18 mouse cellular contexts compared by ENCODE assay signal in the genomic region with DNA sequence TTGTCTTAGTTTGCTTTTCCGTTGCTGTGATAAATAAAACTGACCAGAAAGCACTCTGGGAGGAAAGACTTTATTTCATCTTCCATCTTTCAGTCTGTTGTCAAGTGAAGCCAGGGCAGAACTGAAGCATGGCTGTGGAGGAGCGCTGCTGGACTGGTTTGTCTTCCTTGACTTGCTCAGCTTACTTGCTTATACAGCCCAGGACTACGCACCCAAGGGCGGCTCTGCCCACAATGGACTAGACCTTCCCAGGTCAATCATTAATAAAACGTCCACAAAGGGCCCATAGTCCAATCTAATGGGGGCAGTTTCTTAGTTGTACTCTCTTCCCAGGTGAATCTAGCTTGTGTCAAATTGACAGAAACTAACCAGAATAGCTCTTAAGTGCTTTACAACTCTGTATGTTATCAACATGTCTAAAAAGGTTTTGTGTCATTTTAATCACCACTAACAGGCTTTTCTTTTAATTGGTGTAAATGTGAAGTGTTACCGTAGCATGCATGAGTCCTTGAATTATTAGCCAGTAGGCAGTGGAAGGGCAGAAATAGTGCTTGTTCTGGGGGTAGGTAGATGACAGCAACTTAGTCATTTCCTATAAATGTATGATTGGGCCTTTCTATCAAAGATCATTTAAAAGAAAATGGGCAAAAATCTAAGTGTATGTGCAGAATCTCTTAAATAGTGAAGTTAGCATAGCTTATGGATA. TPM values are rescaled to one million over a fixed set of nuclear protein-coding genes. Genes with fewer than 3 reads are reported as not detected.
DNase-seq lines count a peak whose midpoint lies in the region; ATAC-seq and TF ChIP-seq lines count a peak whose summit lies in the region.
"Had no signal": no experiment of that assay in that cellular context is flagged by ENCODE, and none has a peak within 500 bp of the region (broad histone marks: within the 10 kb centered on the region; RNA-seq: fewer than 3 reads in every experiment).

No protein-coding gene starts in this region.

- 58% methylated on average over 6 of the region's 6 CpGs for WGBS in kidney, postnatal 0 days
- WGBS in liver, embryonic 11.5 days, result 79% methylated on average over 6 of the region's 6 CpGs
- 71% methylated on average over 6 of the region's 6 CpGs for WGBS in stomach, embryonic 15.5 days
- 91% methylated on average over 6 of the region's 6 CpGs for WGBS in limb, embryonic 10.5 days
- 68% methylated on average over 6 of the region's 6 CpGs for WGBS in lung, postnatal 0 days

- H3K36me3 ChIP-seq in kidney, postnatal 0 days (ENCODE audit: insufficient read depth, low read length), result no peaks in the 10 kb centered on the region
- no peaks in the 10 kb centered on the region for H3K36me3 ChIP-seq in liver, embryonic 11.5 days (ENCODE audit: control insufficient read depth, insufficient read depth, low read length)
- H3K36me3 ChIP-seq in stomach, embryonic 15.5 days, result no peaks in the 10 kb centered on the region
- no peaks in the 10 kb centered on the region; the same call in 1 of the 2 replicates for H3K36me3 ChIP-seq in limb, embryonic 10.5 days
- no peaks in the 10 kb centered on the region for H3K36me3 ChIP-seq in lung, postnatal 0 days (ENCODE audit: insufficient read depth, low read length)
- H3K36me3 ChIP-seq: forebrain, embryonic 12.5 days; midbrain, embryonic 12.5 days had no signal

- no peak overlapping the region for H3K9ac ChIP-seq in kidney, postnatal 0 days (ENCODE audit: low read depth, low read length)
- H3K9ac ChIP-seq in liver, embryonic 11.5 days (ENCODE audit: low read depth, low read length), result no peak overlapping the region
- no peak overlapping the region for H3K9ac ChIP-seq in stomach, embryonic 15.5 days
- no peak overlapping the region for H3K9ac ChIP-seq in lung, postnatal 0 days (replicated peaks; ENCODE audit: low read depth)
- H3K9ac ChIP-seq: forebrain, embryonic 12.5 days; heart, embryonic 12.5 days; midbrain, embryonic 12.5 days had no signal

- no peak overlapping the region for H3K4me3 ChIP-seq in kidney, postnatal 0 days (replicated peaks; ENCODE audit: low read depth, low read length)
- no peak overlapping the region for H3K4me3 ChIP-seq in liver, embryonic 11.5 days (ENCODE audit: low read depth, low read length)
- no peak overlapping the region for H3K4me3 ChIP-seq in stomach, embryonic 15.5 days (replicated peaks)
- H3K4me3 ChIP-seq in limb, embryonic 10.5 days, result no peak overlapping the region
- H3K4me3 ChIP-seq in lung, postnatal 0 days (ENCODE audit: low read depth, low read length), result no peak overlapping the region
- H3K4me3 ChIP-seq: forebrain, embryonic 12.5 days; heart, embryonic 12.5 days; midbrain, embryonic 12.5 days; myocyte had no signal

- H3K27ac ChIP-seq in kidney, postnatal 0 days, result peak overlapping the region; percentile 66
- H3K27ac ChIP-seq in liver, embryonic 11.5 days (ENCODE audit: low read depth, low read length), result no peak overlapping the region
- H3K27ac ChIP-seq in stomach, embryonic 15.5 days, result no peak overlapping the region
- H3K27ac ChIP-seq in limb, embryonic 10.5 days, result no peak overlapping the region
- no peak overlapping the region for H3K27ac ChIP-seq in lung, postnatal 0 days (ENCODE audit: low read length)
- H3K27ac ChIP-seq: forebrain, embryonic 12.5 days; midbrain, embryonic 12.5 days had no signal

- peak; percentile 94 for ATAC-seq in kidney, postnatal 0 days (replicated peaks; ENCODE audit: low FRiP score, low read depth)
- peak; percentile 58; the same call in 1 of the 2 replicates for ATAC-seq in liver, embryonic 11.5 days (replicated peaks; ENCODE audit: low FRiP score)
- peak; percentile 87 for ATAC-seq in stomach, embryonic 15.5 days (ENCODE audit: insufficient read depth, low FRiP score, low read depth)
- ATAC-seq in lung, postnatal 0 days, result no peak
- ATAC-seq: inflammation-experienced regulatory T-cells, adult 6 months had no signal

- no peak for TF ChIP-seq CTCF in kidney, postnatal 0 days (IDR thresholded peaks at IDR 0.05; ENCODE audit: low read depth)
- no peak for TF ChIP-seq CTCF in lung, postnatal 0 days (IDR thresholded peaks at IDR 0.05)

- H3K9me3 ChIP-seq in kidney, postnatal 0 days (replicated peaks; ENCODE audit: low read length), result no peaks in the 10 kb centered on the region
- H3K9me3 ChIP-seq in liver, embryonic 11.5 days (ENCODE audit: control insufficient read depth, low read length), result no peaks in the 10 kb centered on the region
- no peaks in the 10 kb centered on the region for H3K9me3 ChIP-seq in stomach, embryonic 15.5 days
- H3K9me3 ChIP-seq in limb, embryonic 10.5 days (replicated peaks), result no peaks in the 10 kb centered on the region
- no peaks in the 10 kb centered on the region for H3K9me3 ChIP-seq in lung, postnatal 0 days (ENCODE audit: low read length)
- H3K9me3 ChIP-seq: forebrain, embryonic 12.5 days; heart, embryonic 12.5 days; midbrain, embryonic 12.5 days had no signal

- no peaks in the 10 kb centered on the region for H3K4me1 ChIP-seq in kidney, postnatal 0 days (replicated peaks; ENCODE audit: insufficient read depth, low read length)
- no peaks in the 10 kb centered on the region for H3K4me1 ChIP-seq in liver, embryonic 11.5 days (replicated peaks; ENCODE audit: control insufficient read depth, insufficient read depth, low read length)
- H3K4me1 ChIP-seq in stomach, embryonic 15.5 days, result no peaks in the 10 kb centered on the region
- no peaks in the 10 kb centered on the region for H3K4me1 ChIP-seq in limb, embryonic 10.5 days
- H3K4me1 ChIP-seq in lung, postnatal 0 days (ENCODE audit: insufficient read depth, low read depth, low read length), result no peaks in the 10 kb centered on the region

- peak; percentile 88 for DNase-seq in kidney, adult 11 months
- peak; percentile 33 for DNase-seq in kidney, postnatal 0 days (ENCODE audit: low spot score)
- no peak for DNase-seq in liver, embryonic 11.5 days (ENCODE audit: low spot score)
- DNase-seq in left cerebral cortex, adult 8-10 months (ENCODE audit: low spot score in 2 of 2), result no peak
- no peak for DNase-seq in limb, embryonic 10.5 days (ENCODE audit: low spot score)
- no peak for DNase-seq in lung, postnatal 0 days (ENCODE audit: low spot score)
- DNase-seq in spleen, postnatal 4 days (ENCODE audit: low spot score in 2 of 2), result no peak
- DNase-seq: adrenal gland, postnatal 25 days; cerebellum, adult 9-10 months; embryo, embryonic 11 days; lung, postnatal 10 days; spleen, adult 18-20 months had no signal

- H3K27me3 ChIP-seq in kidney, postnatal 0 days (ENCODE audit: insufficient read depth, low read length), result no peaks in the 10 kb centered on the region
- no peaks in the 10 kb centered on the region for H3K27me3 ChIP-seq in liver, embryonic 11.5 days (replicated peaks; ENCODE audit: control insufficient read depth, insufficient read depth, low read length)
- H3K27me3 ChIP-seq in stomach, embryonic 15.5 days (replicated peaks), result no peaks in the 10 kb centered on the region
- H3K27me3 ChIP-seq in limb, embryonic 10.5 days (ENCODE audit: low read depth, poor library complexity, severe bottlenecking), result no peaks in the 10 kb centered on the region
- no peaks in the 10 kb centered on the region for H3K27me3 ChIP-seq in lung, postnatal 0 days (replicated peaks; ENCODE audit: insufficient read depth, low read length)
- H3K27me3 ChIP-seq: forebrain, embryonic 12.5 days; heart, embryonic 12.5 days; midbrain, embryonic 12.5 days had no signal

- no peak overlapping the region for H3K4me2 ChIP-seq in kidney, postnatal 0 days (ENCODE audit: low read length)
- H3K4me2 ChIP-seq in liver, embryonic 11.5 days, result no peak overlapping the region
- H3K4me2 ChIP-seq in stomach, embryonic 15.5 days, result no peak overlapping the region
- H3K4me2 ChIP-seq in lung, postnatal 0 days (replicated peaks; ENCODE audit: low read depth, low read length), result no peak overlapping the region
- H3K4me2 ChIP-seq: forebrain, embryonic 12.5 days; heart, embryonic 12.5 days; midbrain, embryonic 12.5 days had no signal

- no peak for TF ChIP-seq EP300 in lung, postnatal 0 days (IDR thresholded peaks at IDR 0.05)

RNA-seq across cellular contexts. Expression of a gene that starts 25.5 kb away (rescaled TPM):
- polyA plus RNA-seq in kidney, postnatal 0 days (2015; fragmentation: Nextera tagmentation; extraction: Ambion mirVana), result 24.3 and 27.9 TPM in 2 replicates
- polyA plus RNA-seq in liver, embryonic 11.5 days (2014; fragmentation: Nextera tagmentation; extraction: Ambion mirVana), result 27.2 and 30.7 TPM in 2 replicates
- 36.8 and 38.6 TPM in 2 replicates for polyA plus RNA-seq in stomach, embryonic 15.5 days (2015; fragmentation: Nextera tagmentation; extraction: Ambion mirVana)
- 10 to 100 TPM; 21.0 to 24.6 (median 21.5) TPM for total RNA-seq in left cerebral cortex, adult 8-10 months (2022)
- 24.3 and 31.2 TPM in 2 replicates for polyA plus RNA-seq in limb, embryonic 10.5 days (2016; fragmentation: Nextera tagmentation; extraction: Ambion mirVana)
- 52.9 and 58.5 TPM in 2 replicates for polyA plus RNA-seq in lung, postnatal 0 days (2015; fragmentation: Nextera tagmentation; extraction: Ambion mirVana)

Comparison
In these comparisons a context has a peak if more than half of its experiments do, and no peak if none do; other contexts are left out.
1. DNase-seq: peak in kidney, adult 11 months (single experiment) and kidney, postnatal 0 days (single experiment); none in liver, embryonic 11.5 days (single experiment), left cerebral cortex, adult 8-10 months (0 of 2), limb, embryonic 10.5 days (single experiment), lung, postnatal 0 days (single experiment) and spleen, postnatal 4 days (0 of 2).